16 mouse cellular contexts compared by ENCODE assay signal in the genomic region with DNA sequence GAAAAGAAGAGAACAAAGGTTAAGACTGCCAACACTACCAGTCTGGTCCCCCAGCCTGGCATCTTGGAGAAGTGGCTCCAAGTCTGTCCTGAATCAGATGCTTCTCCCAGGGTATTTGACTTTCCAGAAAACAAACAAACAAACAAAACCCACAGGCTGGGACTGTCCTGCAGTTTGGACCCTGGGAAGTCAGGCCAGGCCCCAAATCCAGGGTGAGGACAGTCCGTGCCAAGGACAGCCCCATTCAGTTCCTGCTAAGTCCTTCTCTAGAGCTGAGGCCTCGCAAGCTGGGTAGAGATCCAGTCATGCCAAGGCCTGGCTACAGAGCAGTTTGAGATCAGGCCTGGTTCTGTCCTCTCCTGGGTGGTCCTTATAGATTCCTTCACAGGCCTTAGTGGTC.
"Had no signal": no experiment of that assay in that cellular context is flagged by ENCODE, and none has a peak within 500 bp of the region (broad histone marks: within the 10 kb centered on the region; RNA-seq: fewer than 3 reads in every experiment).

No protein-coding gene starts in this region.

- H3K4me2 ChIP-seq: kidney, embryonic 15.5 days; limb, embryonic 12.5 days; liver, embryonic 13.5 days; lung, embryonic 15.5 days; midbrain, embryonic 12.5 days; stomach, embryonic 15.5 days had no signal

- H3K36me3 ChIP-seq: kidney, embryonic 15.5 days; limb, embryonic 12.5 days; liver, embryonic 13.5 days; lung, embryonic 15.5 days; midbrain, embryonic 12.5 days; stomach, embryonic 15.5 days had no signal

- H3K9ac ChIP-seq: kidney, embryonic 15.5 days; limb, embryonic 12.5 days; liver, embryonic 13.5 days; liver, postnatal 0 days; lung, embryonic 15.5 days; midbrain, embryonic 12.5 days; stomach, embryonic 15.5 days had no signal

- H3K9me3 ChIP-seq: kidney, embryonic 15.5 days; limb, embryonic 12.5 days; liver, embryonic 13.5 days; lung, embryonic 15.5 days; midbrain, embryonic 12.5 days; stomach, embryonic 15.5 days had no signal

- DNase-seq: kidney, adult 18-20 months; kidney, postnatal 14 days; layer of hippocampus, adult 9-11 months; liver; liver, embryonic 13.5 days; liver, postnatal 0 days; lung, postnatal 14 days; retina, postnatal 1 day; right cerebral cortex, postnatal 14 days had no signal

- ATAC-seq: liver, postnatal 0 days had no signal

- H3K27me3 ChIP-seq: limb, embryonic 12.5 days; liver, embryonic 13.5 days; lung, embryonic 15.5 days; midbrain, embryonic 12.5 days; stomach, embryonic 15.5 days had no signal

- H3K27ac ChIP-seq: kidney, embryonic 15.5 days; limb, embryonic 12.5 days; liver, embryonic 13.5 days; lung, embryonic 15.5 days; macrophage; midbrain, embryonic 12.5 days; stomach, embryonic 15.5 days had no signal

- H3K4me3 ChIP-seq: kidney, embryonic 15.5 days; limb, embryonic 12.5 days; liver, embryonic 13.5 days; lung, embryonic 15.5 days; megakaryocyte, embryonic 14.5 days; midbrain, embryonic 12.5 days; stomach, embryonic 15.5 days had no signal
